Mouse (Mus musculus) ES-Bruce4 (cell line): ENCODE data around the gene Akap10. TPM values are rescaled to one million over a fixed set of nuclear protein-coding genes. Genes with fewer than 3 reads are reported as not detected.

Experiments used
- H3K27ac ChIP-seq: 2 replicates; pipeline ENCODE4 v1.5.1; 2012; ENCODE audit warnings: low read length, inconsistent platforms; ENCODE audit not compliant: insufficient read depth
- H3K27me3 ChIP-seq: 2 replicates; pipeline ENCODE4 v1.6.1; 2012; ENCODE audit warnings: mild to moderate bottlenecking, low read length, inconsistent platforms; ENCODE audit not compliant: control insufficient read depth, poor library complexity, insufficient read depth, severe bottlenecking
- H3K36me3 ChIP-seq: 2 replicates; pipeline ENCODE4 v1.6.1; 2012; ENCODE audit warnings: inconsistent platforms, mild to moderate bottlenecking, low read length, moderate library complexity; ENCODE audit not compliant: control insufficient read depth, poor library complexity, insufficient read depth, severe bottlenecking
- H3K4me1 ChIP-seq: one replicate; pipeline ENCODE4 v1.8.1; 2011; ENCODE audit warnings: low read length; ENCODE audit not compliant: control insufficient read depth, insufficient read depth
- H3K4me3 ChIP-seq: 2 replicates; pipeline ENCODE4 v1.5.1; 2011; ENCODE audit warnings: low read depth, mild to moderate bottlenecking, low read length
- H3K9ac ChIP-seq: 2 replicates; pipeline ENCODE4 v1.6.1; 2012; ENCODE audit warnings: low read depth, mild to moderate bottlenecking, inconsistent platforms; ENCODE audit not compliant: poor library complexity, severe bottlenecking
- H3K9me3 ChIP-seq: replicated peaks from 2 replicates; pipeline ENCODE4 v1.6.1; 2012; ENCODE audit warnings: mild to moderate bottlenecking, low read length, inconsistent platforms; ENCODE audit not compliant: control insufficient read depth, poor library complexity, insufficient read depth, severe bottlenecking
- CTCF ChIP-seq: IDR thresholded peaks from one replicate; pipeline ENCODE4 v1.8.1; 2011; ENCODE audit warnings: low read depth, low read length
- EP300 ChIP-seq: IDR thresholded peaks from 2 replicates; pipeline ENCODE4 v1.6.1; 2011; ENCODE audit warnings: low read depth, low read length; ENCODE audit not compliant: insufficient read depth
- POLR2A ChIP-seq: IDR thresholded peaks from one replicate; pipeline ENCODE4 v1.8.1; 2011; ENCODE audit warnings: low read length; ENCODE audit not compliant: insufficient read depth
- polyA plus RNA-seq: library from polyadenylated mRNA; stranded (reverse); fragments of >200 nt; gene quantifications from 2 replicates; pipeline ENCODE4 v1.2.4, GENCODE M21; 2011; ENCODE audit warnings: low read depth; ENCODE audit not compliant: missing spikeins, insufficient read depth, insufficient read length

The Akap10 gene
- polyA plus RNA-seq, 1 experiment: 28.4 TPM

GRCm38 (mm10) chr11:61929323-61930097 is 542 bp downstream of the Akap10 start:
- peak overlapping the region; percentile 94 for H3K9ac ChIP-seq
- no peaks in the 10 kb centered on the region for H3K4me1 ChIP-seq
- H3K36me3 ChIP-seq: peaks cover 2% of the 10 kb centered on the region; the same call in 1 of the 2 replicates
- peak overlapping the region; percentile 94 for H3K4me3 ChIP-seq
- H3K27ac ChIP-seq: peak overlapping the region; percentile 30; the same call in 1 of the 2 replicates
- TF ChIP-seq POLR2A: no peak
- TF ChIP-seq EP300: no peak
- TF ChIP-seq CTCF: no peak
- H3K27me3 ChIP-seq: no peaks in the 10 kb centered on the region
- 0 out of 2 replicates have a peak, but pooled peaks cover 2% of the 10 kb centered on the region for H3K9me3 ChIP-seq

GRCm38 (mm10) chr11:61923309-61923708 is 6.7 kb downstream of the Akap10 start:
- Histone ChIP-seq H3K9me3 (0 out of 2 replicates have a peak, but pooled peaks cover 2% of the 10 kb centered on the region), H3K4me3 (no peak overlapping the region), H3K4me1 (no peaks in the 10 kb centered on the region), H3K36me3 (peaks cover 6% of the 10 kb centered on the region), H3K27ac (no peak overlapping the region), H3K27me3 (no peaks in the 10 kb centered on the region), H3K9ac (no peak overlapping the region)
- TF ChIP-seq EP300: no peak
- no peak for TF ChIP-seq POLR2A
- no peak for TF ChIP-seq CTCF

DNA sequence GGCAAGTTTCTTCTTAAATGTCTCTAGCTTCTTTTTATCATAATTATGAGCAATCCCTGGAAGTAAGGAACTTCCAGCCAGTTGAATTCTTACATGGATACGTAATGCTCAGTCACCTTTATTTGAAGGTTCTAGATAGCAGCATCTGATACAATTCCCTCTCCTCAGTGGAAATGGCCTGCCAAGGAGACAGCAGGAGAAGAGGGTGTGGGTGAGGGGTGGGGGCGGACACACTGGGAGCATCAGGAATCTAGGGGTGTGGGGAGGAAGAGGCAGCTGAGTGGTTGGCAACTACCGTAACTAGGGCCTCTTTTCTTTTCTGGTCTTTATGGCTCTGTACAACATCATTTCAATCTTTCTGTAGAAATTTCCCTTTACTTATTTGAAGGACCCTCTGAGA is 10.3 kb downstream of the Akap10 start:
- H3K9me3 ChIP-seq: no peaks in the 10 kb centered on the region
- no peak overlapping the region for H3K4me3 ChIP-seq
- H3K36me3 ChIP-seq: peaks cover 21% of the 10 kb centered on the region
- H3K4me1 ChIP-seq: no peaks in the 10 kb centered on the region
- H3K27me3 ChIP-seq: no peaks in the 10 kb centered on the region
- H3K9ac ChIP-seq: no peak overlapping the region
- TF ChIP-seq EP300: no peak
- no peak for TF ChIP-seq CTCF
- no peak for TF ChIP-seq POLR2A
- H3K27ac ChIP-seq: no peak overlapping the region

GRCm38 (mm10) chr11:61908315-61908714 is 21.7 kb downstream of the Akap10 start:
- no peak overlapping the region for H3K27ac ChIP-seq
- H3K9ac ChIP-seq: no peak overlapping the region
- no peak for TF ChIP-seq CTCF
- peaks cover 43% of the 10 kb centered on the region for H3K36me3 ChIP-seq
- H3K9me3 ChIP-seq: no peaks in the 10 kb centered on the region
- H3K4me3 ChIP-seq: no peak overlapping the region
- H3K4me1 ChIP-seq: no peaks in the 10 kb centered on the region
- H3K27me3 ChIP-seq: no peaks in the 10 kb centered on the region

GRCm38 (mm10) chr11:61882183-61882582 is 47.9 kb downstream of the Akap10 start:
- H3K36me3 ChIP-seq: peaks cover 28% of the 10 kb centered on the region
- no peaks in the 10 kb centered on the region for H3K27me3 ChIP-seq

GRCm38 (mm10) chr11:61879921-61880320 is 50.1 kb downstream of the Akap10 start:
- Histone ChIP-seq H3K9ac (no peak overlapping the region), H3K36me3 (peaks cover 34% of the 10 kb centered on the region), H3K4me1 (no peaks in the 10 kb centered on the region), H3K9me3 (no peaks in the 10 kb centered on the region), H3K4me3 (no peak overlapping the region), H3K27me3 (no peaks in the 10 kb centered on the region), H3K27ac (no peak overlapping the region)
- no peak for TF ChIP-seq EP300
- no peak for TF ChIP-seq CTCF
- no peak for TF ChIP-seq POLR2A

More at GRCm38 (mm10) chr11:61882183-61882582, 47.9 kb downstream of the Akap10 start:
- no peak overlapping the region for H3K9ac ChIP-seq
- H3K9me3 ChIP-seq: no peaks in the 10 kb centered on the region
- H3K4me3 ChIP-seq: no peak overlapping the region
- H3K4me1 ChIP-seq: no peaks in the 10 kb centered on the region
- no peak overlapping the region for H3K27ac ChIP-seq
- TF ChIP-seq EP300: no peak
- no peak for TF ChIP-seq CTCF
- TF ChIP-seq POLR2A: no peak
